In the genomic region with DNA sequence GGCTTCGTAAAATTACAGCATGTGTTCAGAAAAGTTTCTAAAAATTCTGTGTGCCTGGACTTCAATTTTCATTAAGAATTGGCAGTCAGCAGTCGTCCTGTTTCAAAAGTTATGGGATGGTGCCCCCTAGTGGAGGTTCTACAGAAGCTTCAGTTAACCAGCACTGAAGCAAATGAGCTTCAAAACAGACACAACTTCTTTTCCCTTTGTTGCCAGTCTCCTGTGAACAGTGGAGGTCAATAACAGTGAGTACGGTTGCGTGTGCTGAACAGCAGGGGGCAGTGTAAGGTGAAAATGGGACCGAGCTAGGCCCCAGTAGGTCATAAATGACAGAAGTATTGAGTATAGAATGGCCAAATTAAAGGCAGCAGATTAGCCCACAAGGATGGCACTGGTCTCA, we compare ENCODE assay signal across 8 mouse cellular contexts. TPM values are rescaled to one million over a fixed set of nuclear protein-coding genes. Genes with fewer than 3 reads are reported as not detected.
DNase-seq lines count a peak whose midpoint lies in the region.

No protein-coding gene starts in this region.

- peak; percentile 67 to 69 for DNase-seq in B cell, adult 2 months
- peak; percentile 70 for DNase-seq in T-cell, adult 2 months (ENCODE audit: low spot score)
- peak; percentile 83 for DNase-seq in embryo, embryonic 10 days (ENCODE audit: low spot score)
- peak; percentile 18 for DNase-seq in gastrocnemius, postnatal 25 days
- peak; percentile 56 to 65 for DNase-seq in kidney, adult 8-10 months
- peak; percentile 53 for DNase-seq in liver
- DNase-seq in naive thymus-derived CD4-positive, alpha-beta T cell, adult 2 months (ENCODE audit: low read depth) = peak; percentile 86
- peak; percentile 85 for DNase-seq in thymus, postnatal 0 days (ENCODE audit: low spot score)

RNA-seq across cellular contexts. Expression of a gene that starts 8.0 kb away (rescaled TPM):
- total RNA-seq in gastrocnemius, postnatal 25 days (2021) = under 1 TPM; 0.21 to 0.46 TPM
- 11.6 and 12.5 TPM in 2 replicates for polyA plus RNA-seq in thymus, postnatal 0 days (2015; fragmentation: Nextera tagmentation; extraction: Ambion mirVana)

RNA-seq across cellular contexts. Expression of a gene that starts 30.4 kb away (rescaled TPM):
- total RNA-seq in gastrocnemius, postnatal 25 days (2021) = 1 to 10 TPM; 5.0 to 6.9 TPM
- 37.1 and 40.4 TPM in 2 replicates for polyA plus RNA-seq in thymus, postnatal 0 days (2015; fragmentation: Nextera tagmentation; extraction: Ambion mirVana)

Comparison
In these comparisons a context has a peak if more than half of its experiments do, and no peak if none do; other contexts are left out.
1. Peak in every context shown above with its lines: DNase-seq.
2. DNase-seq: peak in every context shown above with its lines; median percentile 86 in naive thymus-derived CD4-positive, alpha-beta T cell, adult 2 months; 85 in thymus, postnatal 0 days; 83 in embryo, embryonic 10 days; 70 in T-cell, adult 2 months; 68 in B cell, adult 2 months; 60 in kidney, adult 8-10 months; 53 in liver; 18 in gastrocnemius, postnatal 25 days.